Comparison of ENCODE assay signal across 8 mouse cellular contexts in the genomic region with DNA sequence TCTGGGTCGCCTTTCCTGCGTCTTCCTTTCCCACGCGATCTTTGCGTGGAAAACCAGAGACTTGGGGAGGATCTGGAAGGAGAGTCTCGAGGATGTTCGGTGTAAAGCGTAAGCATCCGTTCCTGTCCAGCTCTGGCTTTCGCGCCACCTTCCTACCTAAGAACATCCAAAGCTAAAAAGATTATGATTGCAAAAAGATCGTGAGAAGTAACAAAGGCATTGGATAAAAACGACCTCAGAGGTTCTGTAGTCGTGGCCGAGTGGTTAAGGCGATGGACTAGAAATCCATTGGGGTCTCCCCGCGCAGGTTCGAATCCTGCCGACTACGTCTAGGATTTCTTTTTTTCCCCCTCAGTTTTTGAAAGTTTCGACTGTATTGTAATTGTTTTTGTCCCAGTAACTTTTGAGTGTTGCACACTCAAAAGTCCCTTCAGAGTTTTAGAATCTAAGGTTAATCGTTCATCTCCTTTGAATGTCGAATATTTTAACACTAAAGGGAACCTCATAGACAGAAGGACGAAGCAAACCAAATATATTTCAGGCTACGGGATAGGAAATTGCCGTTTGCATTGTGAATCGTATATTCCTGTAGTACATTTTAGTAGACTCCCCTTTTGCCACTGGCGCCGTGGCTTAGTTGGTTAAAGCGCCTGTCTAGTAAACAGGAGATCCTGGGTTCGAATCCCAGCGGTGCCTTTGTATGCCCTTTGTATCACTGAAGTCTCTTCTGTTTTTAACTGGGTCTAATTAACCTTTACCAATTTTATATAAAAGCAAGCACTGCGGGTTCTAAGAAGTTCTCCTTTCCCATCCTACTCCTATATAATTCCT. TPM values are rescaled to one million over a fixed set of nuclear protein-coding genes. Genes with fewer than 3 reads are reported as not detected.
A peak's percentile ranks its signal among the peaks of the same experiment; 100 is the strongest.
DNase-seq lines count a peak whose midpoint lies in the region; ATAC-seq and TF ChIP-seq lines count a peak whose summit lies in the region.

No protein-coding gene starts in this region.

- no peak for TF ChIP-seq CTCF in gastrocnemius, adult 2 months (IDR thresholded peaks at IDR 0.05)

- no peak for ATAC-seq in monocyte, adult 5-6 weeks (replicated peaks; ENCODE audit: insufficient number of reproducible peaks, low FRiP score, low TSS enrichment, poor library complexity, severe bottlenecking)

- intact Hi-C loops in gastrocnemius, adult 2 months (cut with DNase I), result loop anchor here (1.0 to 5.0 kb wide), 4 partner anchors 25 to 135 kb away; partner anchors contain the start of gene Rpl26
- intact Hi-C loops in left cerebral cortex, postnatal 10 days (cut with DNase I), result no loop called here

- peak overlapping the region; percentile 89 for H3K4me3 ChIP-seq in gastrocnemius, adult 2 months

- peak; percentile 91 for DNase-seq in ZHBTc4 (ENCODE audit: low read depth, low spot score)
- peak; percentile 85 to 90 for DNase-seq in cerebellum, postnatal 25 days
- DNase-seq in gastrocnemius, adult 2 months, result peak; percentile 81
- DNase-seq in induced T-regulatory cell, adult 2 months (ENCODE audit: low read depth), result peak; percentile 94
- DNase-seq in left cerebral cortex, postnatal 10 days (ENCODE audit: extremely low spot score in 1 of 2, low spot score in 2 of 2), result peak; percentile 73 to 83
- peak; percentile 90 for DNase-seq in mesoderm, embryonic 11.5 days (ENCODE audit: low read depth, low spot score)
- peak; percentile 76 for DNase-seq in right cerebral cortex, postnatal 4 days

- H3K27ac ChIP-seq in gastrocnemius, adult 2 months, result peak overlapping the region; percentile 85

RNA-seq across cellular contexts. Expression of gene Aurkb, which starts 8.0 kb away (rescaled TPM):
- not detected for total RNA-seq in gastrocnemius, adult 2 months (2021)
- total RNA-seq in left cerebral cortex, postnatal 10 days (2021), result 1 to 10 TPM; 3.0 to 3.1 TPM
- total RNA-seq in monocyte, adult 5-6 weeks (2017), result 1.1 to 8.3 TPM (median 4.8 TPM) in 3 replicates

RNA-seq across cellular contexts. Expression of gene Ctc1, which starts 21.7 kb away (rescaled TPM):
- 10 to 100 TPM in 1 of 2 experiments, 1 to 10 TPM in 1; 9.9 to 11.0 TPM for total RNA-seq in gastrocnemius, adult 2 months (2021)
- 10 to 100 TPM; 48.1 to 49.2 TPM for total RNA-seq in left cerebral cortex, postnatal 10 days (2021)
- 4.1 to 16.3 TPM (median 12.3 TPM) in 3 replicates for total RNA-seq in monocyte, adult 5-6 weeks (2017)

RNA-seq across cellular contexts. Expression of gene Borcs6, which starts 22.1 kb away (rescaled TPM):
- total RNA-seq in gastrocnemius, adult 2 months (2021), result 10 to 100 TPM; 17.9 to 18.9 TPM
- total RNA-seq in left cerebral cortex, postnatal 10 days (2021), result 10 to 100 TPM; 21.9 to 25.5 TPM
- 12.4 to 16.1 TPM (median 13.3 TPM) in 3 replicates for total RNA-seq in monocyte, adult 5-6 weeks (2017)

RNA-seq across cellular contexts. Expression of gene Pfas, which starts 29.2 kb away (rescaled TPM):
- total RNA-seq in gastrocnemius, adult 2 months (2021), result 10 to 100 TPM in 1 of 2 experiments, 1 to 10 TPM in 1; 7.8 to 14.8 TPM
- total RNA-seq in left cerebral cortex, postnatal 10 days (2021), result 10 to 100 TPM; 24.4 to 28.1 TPM
- 7.1 to 9.6 TPM (median 7.4 TPM) in 3 replicates for total RNA-seq in monocyte, adult 5-6 weeks (2017)

RNA-seq across cellular contexts. Expression of gene Tmem107, which starts 33.2 kb away (rescaled TPM):
- 1 to 10 TPM; 3.9 to 5.7 TPM for total RNA-seq in gastrocnemius, adult 2 months (2021)
- 10 to 100 TPM; 12.0 to 12.1 TPM for total RNA-seq in left cerebral cortex, postnatal 10 days (2021)
- total RNA-seq in monocyte, adult 5-6 weeks (2017), result 1.1 TPM in 1 of 3 replicates, not detected in the others
